Mouse (Mus musculus) thymus, adult 2 months (tissue): ENCODE results near the gene Myom1. TPM values are rescaled to one million over a fixed set of nuclear protein-coding genes. Genes with fewer than 3 reads are reported as not detected.

Experiments used
- DNase-seq: peaks from one replicate; pipeline ENCODE4 v3.0.0; 2021
- H3K27ac ChIP-seq: fragments of 200-500 bp; 2 replicates; pipeline ENCODE4 v1.5.1; 2012; ENCODE audit warnings: low read length, control low read depth; ENCODE audit not compliant: control insufficient read depth, insufficient read depth
- H3K27me3 ChIP-seq: fragments of 200-500 bp; 2 replicates; pipeline ENCODE4 v1.6.1; 2012; ENCODE audit warnings: mild to moderate bottlenecking, low read length, moderate library complexity, mixed read lengths; ENCODE audit not compliant: control insufficient read depth, insufficient read depth
- H3K36me3 ChIP-seq: fragments of 200-500 bp; 2 replicates; pipeline ENCODE4 v1.6.1; 2012; ENCODE audit warnings: mild to moderate bottlenecking, low read length, moderate library complexity; ENCODE audit not compliant: control insufficient read depth, insufficient read depth
- H3K4me1 ChIP-seq: fragments of 200-500 bp; replicated peaks from 2 replicates; pipeline ENCODE4 v1.6.1; 2012; ENCODE audit warnings: low read length; ENCODE audit not compliant: control insufficient read depth, insufficient read depth
- H3K4me3 ChIP-seq: fragments of 200-500 bp; 2 replicates; pipeline ENCODE4 v1.5.1; 2012; ENCODE audit warnings: mild to moderate bottlenecking, low read length, control low read depth, moderate library complexity; ENCODE audit not compliant: control insufficient read depth, insufficient read depth
- CTCF ChIP-seq: fragments of 200-500 bp; IDR thresholded peaks from 2 replicates; pipeline ENCODE4 v1.5.1; 2012; ENCODE audit warnings: mild to moderate bottlenecking, control low read depth, low read length, moderate library complexity, borderline replicate concordance; ENCODE audit not compliant: control insufficient read depth, poor library complexity, insufficient read depth; ENCODE audit errors: extremely low read depth
- POLR2A ChIP-seq: fragments of 200-500 bp; IDR thresholded peaks from 2 replicates; pipeline ENCODE4 v1.6.1; 2012; ENCODE audit warnings: mild to moderate bottlenecking, low read length, control low read depth, moderate library complexity; ENCODE audit not compliant: control insufficient read depth, poor library complexity, insufficient read depth; ENCODE audit errors: extremely low read depth
- WGBS: fragments of 180-500 bp; shearing (Covaris S2); methylation state at CpG from one replicate; pipeline ENCODE4 v1.1.7; 2018; 5-methylcytosine and 5-hydroxymethylcytosine counted together
- polyA plus RNA-seq: library from polyadenylated mRNA; depleted of rRNA; stranded (reverse); fragments of >200 nt; gene quantifications from 2 replicates; pipeline ENCODE4 v1.2.3, GENCODE M21; 2012

Gene Myom1
- polyA plus RNA-seq, 1 experiment, result 6.8 TPM

DNA sequence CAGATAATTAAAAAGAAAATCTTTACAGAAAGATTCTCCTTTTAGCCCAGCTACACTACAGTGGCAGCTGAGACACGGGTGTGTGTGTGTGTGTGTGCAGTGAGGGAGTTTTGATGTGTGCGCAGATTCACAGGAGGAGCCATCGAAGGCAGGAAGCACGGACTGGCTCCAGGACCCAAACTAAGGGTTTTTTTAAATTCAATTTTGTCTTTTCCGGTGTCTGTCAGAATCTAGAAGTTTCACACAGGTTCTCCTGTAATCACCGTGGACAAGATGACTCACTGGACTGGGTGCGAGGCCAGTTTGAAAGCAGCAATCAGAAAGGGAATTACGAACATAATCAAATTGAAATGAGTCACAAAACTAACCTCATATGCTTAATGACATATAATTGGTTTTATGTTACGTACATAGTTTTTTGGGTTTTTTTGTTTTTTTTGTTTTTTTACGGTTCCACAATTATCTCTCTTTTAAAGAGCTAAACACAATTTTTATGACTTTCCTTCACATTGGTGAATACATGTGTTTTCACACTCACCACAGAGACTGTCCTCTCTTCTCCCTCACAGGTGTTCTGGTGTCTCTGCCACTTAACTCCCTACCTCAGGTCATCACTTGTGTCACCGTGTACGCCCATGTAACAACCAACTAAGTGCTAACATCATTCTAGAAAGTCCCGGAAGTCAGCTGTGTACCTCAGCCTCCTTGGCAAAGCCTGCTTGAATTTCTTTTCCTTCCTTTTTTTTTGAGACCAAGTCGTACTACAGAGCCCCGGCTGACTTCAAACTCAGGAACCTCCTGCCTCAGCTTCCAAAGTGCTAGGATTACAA lies 15.4 kb upstream of the Myom1 start:
- Histone ChIP-seq H3K36me3 (no peaks in the 10 kb centered on the region), H3K27me3 (no peaks in the 10 kb centered on the region), H3K4me3 (no peak overlapping the region), H3K4me1 (peaks cover 39% of the 10 kb centered on the region), H3K27ac (no peak overlapping the region; the same call in 1 of the 2 replicates)
- no peak for DNase-seq
- TF ChIP-seq POLR2A, result no peak
- no peak for TF ChIP-seq CTCF
- 49% methylated on average over 15 of the region's 15 CpGs for WGBS

DNA sequence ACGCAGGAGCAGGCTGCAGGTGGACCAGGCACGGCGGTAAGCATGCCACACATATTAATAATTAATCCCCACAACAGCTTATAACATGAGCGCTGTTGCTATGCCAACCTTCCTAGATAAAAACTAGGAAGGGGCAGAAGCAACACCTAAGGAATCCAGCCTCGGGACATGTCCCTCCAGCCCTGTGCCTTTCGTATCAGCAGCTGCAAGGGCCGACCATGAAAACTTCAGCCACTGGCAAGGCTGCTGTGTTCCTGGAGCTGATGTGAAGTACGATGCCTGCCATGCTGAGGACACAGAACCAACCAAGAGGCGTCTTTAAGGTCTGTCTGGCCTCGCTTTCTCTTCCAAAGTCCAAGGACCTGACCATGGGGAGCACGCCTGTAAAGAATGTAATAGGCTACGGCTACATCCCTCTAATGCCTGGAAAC lies 14.1 kb upstream of the Myom1 start:
- Histone ChIP-seq H3K36me3 (peaks cover 5% of the 10 kb centered on the region), H3K27ac (no peak overlapping the region), H3K27me3 (no peaks in the 10 kb centered on the region), H3K4me3 (no peak overlapping the region), H3K4me1 (peaks cover 39% of the 10 kb centered on the region)
- no peak for DNase-seq
- TF ChIP-seq CTCF (no peak), POLR2A (no peak)
- 95% methylated on average over 12 of the region's 12 CpGs for WGBS

DNA sequence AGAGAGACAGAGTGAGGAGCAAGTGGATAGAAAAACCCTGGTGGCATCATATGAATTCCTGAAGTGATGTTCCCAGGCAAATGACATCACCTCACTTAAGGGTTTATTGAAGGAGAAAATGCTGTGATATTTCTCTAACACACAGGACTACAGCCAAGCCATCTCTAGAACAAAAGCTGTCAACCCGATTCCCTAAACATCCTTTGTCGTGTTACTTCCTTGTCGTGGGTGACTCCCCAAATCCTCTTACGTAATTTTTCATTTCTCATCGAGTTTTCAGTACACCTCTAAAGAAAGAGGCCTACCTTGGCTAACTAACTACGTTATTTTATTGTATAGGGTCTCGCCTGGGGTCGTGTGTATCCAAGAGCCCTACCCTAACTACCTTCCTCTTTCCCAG lies 13.0 kb upstream of the Myom1 start:
- Histone ChIP-seq H3K27ac (no peak overlapping the region), H3K27me3 (no peaks in the 10 kb centered on the region), H3K36me3 (peaks cover 12% of the 10 kb centered on the region), H3K4me3 (peak overlapping the region; percentile 87; the same call in 1 of the 2 replicates), H3K4me1 (peaks cover 39% of the 10 kb centered on the region)
- DNase-seq, result no peak
- TF ChIP-seq CTCF, result no peak
- TF ChIP-seq POLR2A, result no peak
- 20% methylated on average over 8 of the region's 8 CpGs for WGBS

DNA sequence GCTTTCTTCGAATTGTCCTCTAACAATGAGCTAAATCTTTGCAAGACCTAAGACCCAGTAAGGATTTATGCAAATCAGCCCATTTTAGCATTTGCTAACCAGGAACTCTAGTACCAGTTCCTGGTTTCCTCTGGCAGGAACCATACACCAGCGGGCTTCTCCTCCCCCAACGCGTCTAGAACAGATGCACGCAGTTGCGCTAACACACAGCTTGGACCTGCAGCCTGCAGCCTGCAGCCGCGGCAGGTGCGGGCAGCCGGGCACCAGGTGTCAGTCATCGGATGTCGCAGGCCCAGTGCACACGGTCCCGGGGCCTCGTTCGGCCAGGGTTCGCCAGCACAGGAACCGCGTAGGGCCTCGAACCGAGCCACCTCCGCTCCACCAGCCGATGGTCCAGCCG lies 12.4 kb upstream of the Myom1 start:
- WGBS, result under 1% methylated on average over 24 of the region's 24 CpGs
- DNase-seq, result peak; percentile 55
- no peak for TF ChIP-seq POLR2A
- TF ChIP-seq CTCF, result no peak
- peak overlapping the region; percentile 14; the same call in 1 of the 2 replicates for H3K27ac ChIP-seq
- peaks cover 16% of the 10 kb centered on the region for H3K36me3 ChIP-seq
- peaks cover 39% of the 10 kb centered on the region for H3K4me1 ChIP-seq
- H3K27me3 ChIP-seq, result no peaks in the 10 kb centered on the region
- peak overlapping the region; percentile 87 for H3K4me3 ChIP-seq

DNA sequence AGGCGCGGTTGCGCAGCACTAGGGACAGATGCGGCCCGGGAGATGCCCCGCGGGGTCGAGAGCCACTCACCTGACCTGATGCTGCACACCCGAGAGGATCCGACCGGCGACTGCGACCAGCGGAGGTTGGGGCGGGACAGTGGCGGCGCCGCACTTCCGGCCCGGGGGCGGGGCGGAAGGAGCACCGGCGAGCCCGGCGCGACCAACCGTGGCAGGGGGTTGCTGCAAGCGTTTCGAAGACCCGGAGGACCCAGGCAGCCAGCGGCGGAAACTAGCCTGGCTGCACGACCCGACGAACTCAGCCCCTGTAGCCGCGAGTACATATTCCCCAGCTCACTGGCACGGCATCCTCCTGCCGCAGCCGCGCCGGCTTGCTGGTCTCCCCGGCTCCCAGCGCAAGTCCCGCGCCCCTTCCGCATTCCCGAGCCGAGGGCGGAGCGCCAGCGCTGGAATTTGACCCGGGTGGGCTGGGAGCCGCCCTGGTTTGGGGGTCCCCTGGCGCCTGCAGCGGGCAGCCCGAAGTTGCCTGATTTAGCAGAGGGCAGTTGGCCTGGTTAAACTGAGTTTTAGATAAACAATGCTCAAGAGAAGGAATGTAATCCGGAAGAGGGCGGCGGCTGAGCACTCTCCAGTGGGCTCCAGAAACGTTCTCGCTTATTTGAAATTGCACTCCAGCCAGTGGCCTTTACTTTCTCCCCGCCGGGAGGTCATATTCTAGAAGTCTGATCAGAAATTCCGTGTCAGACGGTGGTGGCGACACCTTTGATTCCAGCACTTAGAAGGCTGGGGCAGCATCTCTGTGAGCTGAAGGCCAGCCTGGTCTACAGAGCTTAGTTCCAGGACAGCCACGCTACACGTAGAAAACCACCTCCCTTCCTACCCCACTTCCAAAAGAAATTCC lies 11.8 kb upstream of the Myom1 start:
- peak overlapping the region; percentile 87 for H3K4me3 ChIP-seq
- peaks cover 20% of the 10 kb centered on the region for H3K36me3 ChIP-seq
- H3K27me3 ChIP-seq, result no peaks in the 10 kb centered on the region
- TF ChIP-seq CTCF, result peak; percentile 12; the same call in 1 of the 2 replicates
- peak; percentile 85; the same call in 1 of the 2 replicates for TF ChIP-seq POLR2A
- peak; percentile 85 for DNase-seq
- H3K27ac ChIP-seq, result peak overlapping the region; percentile 46
- peaks cover 34% of the 10 kb centered on the region for H3K4me1 ChIP-seq
- 2% methylated on average over 70 of the region's 70 CpGs for WGBS
